Mouse (Mus musculus) ES-E14 (cell line): ENCODE measurements around the gene Gm3045.

ENCODE experiments used
- CHD2 ChIP-seq: IDR thresholded peaks from 2 replicates; pipeline ENCODE4 v1.6.1; 2014; ENCODE audit warnings: mild to moderate bottlenecking, low read depth, low read length, inconsistent platforms
- HCFC1 ChIP-seq: IDR thresholded peaks from 2 replicates; pipeline ENCODE4 v1.6.1; 2012; ENCODE audit warnings: low read length, inconsistent platforms, borderline replicate concordance; ENCODE audit not compliant: insufficient read depth
- ZC3H11A ChIP-seq: IDR thresholded peaks from 2 replicates; pipeline ENCODE4 v1.6.1; 2012; ENCODE audit warnings: low read depth, mild to moderate bottlenecking, inconsistent platforms, low read length, borderline replicate concordance

GRCm38 (mm10) chr13:56432496-56432895, 6.1 kb downstream of the Gm3045 start:
- TF ChIP-seq ZC3H11A (no peak), HCFC1 (no peak), CHD2 (no peak)
